Mouse (Mus musculus) forebrain, embryonic 15.5 days (tissue): ENCODE data around the gene Fbxl21. TPM values are rescaled to one million over a fixed set of nuclear protein-coding genes. Genes with fewer than 3 reads are reported as not detected.

ENCODE experiments used
- ATAC-seq: fragments of 200-750 bp; cut with Nextera tagmentation; replicated peaks from 2 replicates; pipeline ENCODE4 v1.8.0; 2017; ENCODE audit warnings: mild to moderate bottlenecking, moderate TSS enrichment, moderate library complexity
- H3K27ac ChIP-seq: fragments of 300-500 bp; sonication (generic); replicated peaks from 2 replicates; pipeline ENCODE4 v1.5.1; 2015; ENCODE audit warnings: mild to moderate bottlenecking, inconsistent platforms
- H3K27me3 ChIP-seq: fragments of 300-500 bp; sonication (generic); 2 replicates; pipeline ENCODE4 v1.6.1; 2015; ENCODE audit warnings: inconsistent platforms
- H3K36me3 ChIP-seq: fragments of 300-500 bp; sonication (generic); 2 replicates; pipeline ENCODE4 v1.6.1; 2015; ENCODE audit warnings: mild to moderate bottlenecking, inconsistent platforms
- H3K4me1 ChIP-seq: fragments of 300-500 bp; sonication (generic); 2 replicates; pipeline ENCODE4 v1.6.1; 2015; ENCODE audit warnings: inconsistent platforms
- H3K4me2 ChIP-seq: fragments of 300-500 bp; sonication (generic); replicated peaks from 2 replicates; pipeline ENCODE4 v1.6.1; 2015; ENCODE audit warnings: mild to moderate bottlenecking, inconsistent platforms
- H3K4me3 ChIP-seq: fragments of 300-500 bp; sonication (generic); 2 replicates; pipeline ENCODE4 v1.5.1; 2015; ENCODE audit warnings: mild to moderate bottlenecking, inconsistent platforms
- H3K9ac ChIP-seq: fragments of 300-500 bp; sonication (generic); replicated peaks from 2 replicates; pipeline ENCODE4 v1.6.1; 2015; ENCODE audit warnings: mild to moderate bottlenecking, inconsistent platforms
- H3K9me3 ChIP-seq: fragments of 300-500 bp; sonication (generic); 2 replicates; pipeline ENCODE4 v1.6.1; 2016; ENCODE audit warnings: inconsistent platforms
- WGBS: fragments of 180-500 bp; shearing (Covaris S2); methylation state at CpG from one replicate; pipeline ENCODE4 v1.1.7; 2015; ENCODE audit warnings: mixed read lengths; 5-methylcytosine and 5-hydroxymethylcytosine counted together
- polyA plus RNA-seq: library from polyadenylated mRNA; unstranded; fragments of >200 nt; fragmentation: Nextera tagmentation; extraction: Ambion mirVana; gene quantifications from 2 replicates; pipeline ENCODE4 v1.2.1, GENCODE M21; 2015

The Fbxl21 gene
- polyA plus RNA-seq, 1 experiment from 2014 or later: 2.9 TPM

GRCm38 (mm10) chr13:56559841-56560370, 37.6 kb downstream of the Fbxl21 start:
- Histone ChIP-seq H3K27ac (no peak overlapping the region), H3K9ac (no peak overlapping the region), H3K27me3 (no peaks in the 10 kb centered on the region), H3K36me3 (no peaks in the 10 kb centered on the region), H3K4me3 (no peak overlapping the region), H3K4me1 (no peaks in the 10 kb centered on the region), H3K9me3 (no peaks in the 10 kb centered on the region), H3K4me2 (no peak overlapping the region)
- 80% methylated on average over 6 of the region's 6 CpGs for WGBS
- ATAC-seq: no peak

- H3K4me3 ChIP-seq: no peak overlapping the region
- no peaks in the 10 kb centered on the region for H3K4me1 ChIP-seq
- no peaks in the 10 kb centered on the region for H3K36me3 ChIP-seq
- no peaks in the 10 kb centered on the region for H3K27me3 ChIP-seq
- 69% methylated on average over 8 of the region's 8 CpGs for WGBS
- no peak overlapping the region for H3K4me2 ChIP-seq
- no peaks in the 10 kb centered on the region for H3K9me3 ChIP-seq
- H3K27ac ChIP-seq: no peak overlapping the region
- no peak for ATAC-seq
- no peak overlapping the region for H3K9ac ChIP-seq
Observed at GRCm38 (mm10) chr13:56561129-56561528, 38.9 kb downstream of the Fbxl21 start.

GRCm38 (mm10) chr13:56563075-56563474, 40.8 kb downstream of the Fbxl21 start:
- Histone ChIP-seq H3K4me1 (no peaks in the 10 kb centered on the region), H3K4me2 (no peak overlapping the region), H3K36me3 (no peaks in the 10 kb centered on the region), H3K27ac (no peak overlapping the region), H3K9me3 (no peaks in the 10 kb centered on the region), H3K9ac (no peak overlapping the region), H3K27me3 (no peaks in the 10 kb centered on the region), H3K4me3 (no peak overlapping the region)
- WGBS: 32% methylated on average over 6 of the region's 6 CpGs
- ATAC-seq: no peak

GRCm38 (mm10) chr13:56566336-56566735, 44.1 kb downstream of the Fbxl21 start:
- 61% methylated on average over 10 of the region's 10 CpGs for WGBS
- ATAC-seq: no peak

GRCm38 (mm10) chr13:56571645-56572044, 49.4 kb downstream of the Fbxl21 start:
- 89% methylated on average over 8 of the region's 8 CpGs for WGBS
- no peak overlapping the region for H3K4me2 ChIP-seq
- H3K4me1 ChIP-seq: no peaks in the 10 kb centered on the region
- no peak for ATAC-seq
- H3K27me3 ChIP-seq: no peaks in the 10 kb centered on the region
- H3K9me3 ChIP-seq: no peaks in the 10 kb centered on the region
- no peaks in the 10 kb centered on the region for H3K36me3 ChIP-seq
- H3K9ac ChIP-seq: no peak overlapping the region
- no peak overlapping the region for H3K4me3 ChIP-seq
- H3K27ac ChIP-seq: no peak overlapping the region

More at GRCm38 (mm10) chr13:56566336-56566735, 44.1 kb downstream of the Fbxl21 start:
- Histone ChIP-seq H3K4me2 (no peak overlapping the region), H3K9me3 (no peaks in the 10 kb centered on the region), H3K27ac (no peak overlapping the region), H3K4me3 (no peak overlapping the region), H3K4me1 (no peaks in the 10 kb centered on the region), H3K27me3 (no peaks in the 10 kb centered on the region), H3K36me3 (no peaks in the 10 kb centered on the region), H3K9ac (no peak overlapping the region)

- H3K4me3 ChIP-seq: no peak overlapping the region
- no peaks in the 10 kb centered on the region for H3K9me3 ChIP-seq
- no peak overlapping the region for H3K4me2 ChIP-seq
- H3K36me3 ChIP-seq: no peaks in the 10 kb centered on the region
- no peak overlapping the region for H3K9ac ChIP-seq
- 69% methylated on average over 4 of the region's 4 CpGs for WGBS
- no peaks in the 10 kb centered on the region for H3K27me3 ChIP-seq
- H3K4me1 ChIP-seq: no peaks in the 10 kb centered on the region
- no peak overlapping the region for H3K27ac ChIP-seq
- ATAC-seq: no peak
Observed at GRCm38 (mm10) chr13:56575074-56575473, 52.8 kb downstream of the Fbxl21 start.

GRCm38 (mm10) chr13:56575701-56576321, 53.5 kb downstream of the Fbxl21 start:
- no peak overlapping the region for H3K27ac ChIP-seq
- no peaks in the 10 kb centered on the region for H3K27me3 ChIP-seq
- no peaks in the 10 kb centered on the region for H3K36me3 ChIP-seq
- peaks cover 4% of the 10 kb centered on the region; the same call in 1 of the 2 replicates for H3K4me1 ChIP-seq
- no peaks in the 10 kb centered on the region for H3K9me3 ChIP-seq
- ATAC-seq: no peak
- WGBS: 68% methylated on average over 12 of the region's 12 CpGs
- no peak overlapping the region for H3K9ac ChIP-seq
- H3K4me2 ChIP-seq: no peak overlapping the region
- no peak overlapping the region for H3K4me3 ChIP-seq

- Histone ChIP-seq H3K27me3 (no peaks in the 10 kb centered on the region), H3K27ac (no peak overlapping the region), H3K36me3 (no peaks in the 10 kb centered on the region), H3K9me3 (no peaks in the 10 kb centered on the region), H3K4me3 (no peak overlapping the region), H3K4me2 (no peak overlapping the region), H3K4me1 (peaks cover 24% of the 10 kb centered on the region), H3K9ac (no peak overlapping the region)
- ATAC-seq: no peak
- 85% methylated on average over 5 of the region's 5 CpGs for WGBS
Observed at GRCm38 (mm10) chr13:56578097-56578496, 55.8 kb downstream of the Fbxl21 start.

GRCm38 (mm10) chr13:56580450-56580849, 58.2 kb downstream of the Fbxl21 start:
- Histone ChIP-seq H3K27ac (no peak overlapping the region), H3K9me3 (no peaks in the 10 kb centered on the region), H3K9ac (no peak overlapping the region), H3K4me3 (no peak overlapping the region), H3K4me1 (peaks cover 25% of the 10 kb centered on the region), H3K4me2 (no peak overlapping the region), H3K36me3 (no peaks in the 10 kb centered on the region), H3K27me3 (no peaks in the 10 kb centered on the region)
- no peak for ATAC-seq
- 66% methylated on average over 5 of the region's 5 CpGs for WGBS

GRCm38 (mm10) chr13:56581512-56581911, 59.2 kb downstream of the Fbxl21 start:
- no peak overlapping the region for H3K4me2 ChIP-seq
- H3K4me3 ChIP-seq: no peak overlapping the region
- H3K36me3 ChIP-seq: no peaks in the 10 kb centered on the region
- no peaks in the 10 kb centered on the region for H3K27me3 ChIP-seq
- ATAC-seq: peak; percentile 74
- 1% methylated on average over 3 of the region's 3 CpGs for WGBS
- H3K27ac ChIP-seq: no peak overlapping the region; the same call in 1 of the 2 replicates
- no peak overlapping the region for H3K9ac ChIP-seq
- peaks cover 25% of the 10 kb centered on the region for H3K4me1 ChIP-seq
- H3K9me3 ChIP-seq: no peaks in the 10 kb centered on the region

- no peak overlapping the region for H3K4me3 ChIP-seq
- H3K36me3 ChIP-seq: no peaks in the 10 kb centered on the region
- peaks cover 25% of the 10 kb centered on the region for H3K4me1 ChIP-seq
- H3K9ac ChIP-seq: no peak overlapping the region
- 0% methylated on average over 6 of the region's 6 CpGs for WGBS
- H3K27me3 ChIP-seq: no peaks in the 10 kb centered on the region
- ATAC-seq: peak; percentile 89
- peak overlapping the region; percentile 79 for H3K27ac ChIP-seq
- H3K9me3 ChIP-seq: no peaks in the 10 kb centered on the region
- peak overlapping the region; percentile 26 for H3K4me2 ChIP-seq
Observed at GRCm38 (mm10) chr13:56581961-56582434, 59.7 kb downstream of the Fbxl21 start.

- ATAC-seq: no peak
- peak overlapping the region; percentile 20; the same call in 1 of the 2 replicates for H3K27ac ChIP-seq
- WGBS: 18% methylated on average over 3 of the region's 3 CpGs
- no peak overlapping the region for H3K9ac ChIP-seq
- H3K4me1 ChIP-seq: peaks cover 25% of the 10 kb centered on the region
- H3K9me3 ChIP-seq: no peaks in the 10 kb centered on the region
- H3K4me3 ChIP-seq: no peak overlapping the region
- H3K36me3 ChIP-seq: no peaks in the 10 kb centered on the region
- no peaks in the 10 kb centered on the region for H3K27me3 ChIP-seq
- no peak overlapping the region for H3K4me2 ChIP-seq
Observed at GRCm38 (mm10) chr13:56582720-56583119, 60.4 kb downstream of the Fbxl21 start.

- ATAC-seq: no peak
- peaks cover 19% of the 10 kb centered on the region for H3K4me1 ChIP-seq
- 90% methylated on average over 3 of the region's 3 CpGs for WGBS
- no peak overlapping the region for H3K27ac ChIP-seq
- no peak overlapping the region for H3K9ac ChIP-seq
- H3K4me2 ChIP-seq: no peak overlapping the region
- H3K27me3 ChIP-seq: no peaks in the 10 kb centered on the region
- no peaks in the 10 kb centered on the region for H3K36me3 ChIP-seq
- no peaks in the 10 kb centered on the region for H3K9me3 ChIP-seq
- no peak overlapping the region for H3K4me3 ChIP-seq
Observed at GRCm38 (mm10) chr13:56586046-56586445, 63.8 kb downstream of the Fbxl21 start.
